Mouse (Mus musculus) hindbrain, embryonic 16.5 days (tissue): ENCODE results near the gene Vstm4. TPM values are rescaled to one million over a fixed set of nuclear protein-coding genes. Genes with fewer than 3 reads are reported as not detected.
A peak's percentile ranks its signal among the peaks of the same experiment; 100 is the strongest.

Source experiments
- ATAC-seq: fragments of 200-750 bp; cut with Nextera tagmentation; 2 replicates; pipeline ENCODE4 v1.8.0; 2017; ENCODE audit warnings: moderate TSS enrichment, moderate library complexity
- H3K27ac ChIP-seq: fragments of 300-500 bp; sonication (generic); 2 replicates; pipeline ENCODE4 v1.5.1; 2014; ENCODE audit warnings: low read depth, mild to moderate bottlenecking, control low read depth, low read length, moderate library complexity
- H3K27me3 ChIP-seq: fragments of 300-500 bp; sonication (generic); replicated peaks from 2 replicates; pipeline ENCODE4 v1.6.1; 2014; ENCODE audit warnings: low read length; ENCODE audit not compliant: control insufficient read depth, insufficient read depth
- H3K36me3 ChIP-seq: fragments of 300-500 bp; sonication (generic); 2 replicates; pipeline ENCODE4 v1.6.1; 2014; ENCODE audit warnings: mild to moderate bottlenecking, low read length, moderate library complexity, mixed read lengths; ENCODE audit not compliant: control insufficient read depth, insufficient read depth
- H3K4me1 ChIP-seq: fragments of 300-500 bp; sonication (generic); 2 replicates; pipeline ENCODE4 v1.6.1; 2014; ENCODE audit warnings: low read depth, low read length; ENCODE audit not compliant: control insufficient read depth, insufficient read depth
- H3K4me2 ChIP-seq: fragments of 300-500 bp; sonication (generic); 2 replicates; pipeline ENCODE4 v1.6.1; 2014; ENCODE audit warnings: mild to moderate bottlenecking, low read length, control low read depth, moderate library complexity
- H3K4me3 ChIP-seq: fragments of 300-500 bp; sonication (generic); 2 replicates; pipeline ENCODE4 v1.5.1; 2014; ENCODE audit warnings: mild to moderate bottlenecking, low read length, control low read depth, moderate library complexity
- H3K9ac ChIP-seq: fragments of 300-500 bp; sonication (generic); 2 replicates; pipeline ENCODE4 v1.6.1; 2014; ENCODE audit warnings: low read depth, mild to moderate bottlenecking, control low read depth, low read length, moderate library complexity
- H3K9me3 ChIP-seq: fragments of 300-500 bp; sonication (generic); 2 replicates; pipeline ENCODE4 v1.6.1; 2014; ENCODE audit warnings: mild to moderate bottlenecking, low read length, moderate library complexity; ENCODE audit not compliant: control insufficient read depth
- WGBS: fragments of 180-500 bp; shearing (Covaris S2); extraction: QIAGEN DNeasy Blood & Tissue Kit; methylation state at CpG from one replicate; pipeline ENCODE4 v1.1.7; 2014; 5-methylcytosine and 5-hydroxymethylcytosine counted together
- polyA plus RNA-seq: library from polyadenylated mRNA; unstranded; fragments of >200 nt; fragmentation: Nextera tagmentation; extraction: Ambion mirVana; gene quantifications from 2 replicates; pipeline ENCODE4 v1.2.1, GENCODE M21; 2015

Gene Vstm4
- polyA plus RNA-seq, 1 experiment from 2014 or later: 14.5 TPM

DNA sequence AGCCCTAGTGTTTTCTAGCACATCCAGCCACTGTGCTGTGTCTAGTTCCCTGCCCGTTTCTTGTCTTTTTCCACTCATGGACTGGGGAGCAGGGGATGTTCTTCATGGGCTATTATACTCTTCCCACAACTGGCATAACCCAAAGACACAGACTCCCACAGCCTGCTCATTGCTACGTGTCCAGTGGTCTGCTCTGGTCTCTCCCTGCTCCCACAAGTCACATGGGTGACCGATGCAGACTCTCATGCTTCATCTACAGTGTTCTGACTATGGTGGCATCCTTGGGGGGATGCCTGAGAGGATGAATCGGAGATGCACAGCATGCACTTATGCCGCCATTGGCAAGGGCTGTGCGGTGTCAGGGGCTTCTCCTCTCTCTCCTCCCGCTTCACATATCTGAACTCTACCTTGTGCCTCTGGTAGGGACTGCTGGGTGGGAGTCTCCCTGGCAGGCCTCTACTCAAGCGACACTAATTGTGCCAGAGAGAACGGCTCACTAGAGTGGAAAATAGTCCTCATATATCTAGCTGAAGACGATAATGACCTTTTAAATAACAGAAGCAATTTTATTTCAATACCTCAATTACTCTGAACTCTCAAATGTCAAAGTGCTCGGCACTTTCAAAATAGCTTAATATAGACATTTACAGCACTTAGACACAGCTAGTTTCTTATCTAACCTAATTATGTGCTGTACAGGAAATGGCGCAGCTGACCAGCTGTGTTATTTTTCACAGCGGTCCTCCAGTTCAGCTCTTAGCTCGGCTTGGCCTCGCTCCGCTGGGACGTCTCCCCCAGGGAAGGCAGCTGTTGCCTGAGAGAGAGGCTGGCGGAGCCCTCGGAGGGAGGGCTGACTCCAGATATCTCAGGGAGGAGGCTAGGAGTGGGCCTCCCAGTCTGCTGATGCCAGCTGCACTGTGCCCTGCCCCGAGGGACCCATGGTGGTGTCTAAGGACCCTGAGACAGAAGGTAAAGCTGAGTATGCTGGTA lies 94.1 kb downstream of the Vstm4 start:
- Histone ChIP-seq H3K36me3 (no peaks in the 10 kb centered on the region), H3K27ac (peak overlapping the region; percentile 52), H3K4me3 (no peak overlapping the region), H3K9me3 (no peaks in the 10 kb centered on the region), H3K4me1 (peaks cover 11% of the 10 kb centered on the region), H3K27me3 (no peaks in the 10 kb centered on the region; the same call in 1 of the 2 replicates), H3K9ac (peak overlapping the region; percentile 5; the same call in 1 of the 2 replicates), H3K4me2 (no peak overlapping the region)
- 37% methylated on average over 20 of the region's 20 CpGs for WGBS
- ATAC-seq: peak; percentile 65

- Histone ChIP-seq H3K9ac (no peak overlapping the region), H3K27ac (no peak overlapping the region), H3K4me1 (peaks cover 6% of the 10 kb centered on the region), H3K9me3 (no peaks in the 10 kb centered on the region), H3K4me3 (no peak overlapping the region), H3K36me3 (no peaks in the 10 kb centered on the region), H3K27me3 (no peaks in the 10 kb centered on the region; the same call in 1 of the 2 replicates), H3K4me2 (no peak overlapping the region)
- WGBS: 56% methylated on average over 8 of the region's 8 CpGs
- peak; percentile 66 for ATAC-seq
These were observed 99.9 kb downstream of the Vstm4 start for GRCm38 (mm10) chr14:32956486-32956885.

- no peak for ATAC-seq
- H3K27ac ChIP-seq: no peak overlapping the region
- WGBS: 72% methylated on average over 8 of the region's 8 CpGs
- no peak overlapping the region for H3K9ac ChIP-seq
- H3K36me3 ChIP-seq: no peaks in the 10 kb centered on the region
- H3K4me3 ChIP-seq: no peak overlapping the region
- H3K4me2 ChIP-seq: no peak overlapping the region
- H3K4me1 ChIP-seq: peaks cover 6% of the 10 kb centered on the region; the same call in 1 of the 2 replicates
- no peaks in the 10 kb centered on the region; the same call in 1 of the 2 replicates for H3K27me3 ChIP-seq
- no peaks in the 10 kb centered on the region for H3K9me3 ChIP-seq
These were observed 102.1 kb downstream of the Vstm4 start for GRCm38 (mm10) chr14:32958671-32959070.

DNA sequence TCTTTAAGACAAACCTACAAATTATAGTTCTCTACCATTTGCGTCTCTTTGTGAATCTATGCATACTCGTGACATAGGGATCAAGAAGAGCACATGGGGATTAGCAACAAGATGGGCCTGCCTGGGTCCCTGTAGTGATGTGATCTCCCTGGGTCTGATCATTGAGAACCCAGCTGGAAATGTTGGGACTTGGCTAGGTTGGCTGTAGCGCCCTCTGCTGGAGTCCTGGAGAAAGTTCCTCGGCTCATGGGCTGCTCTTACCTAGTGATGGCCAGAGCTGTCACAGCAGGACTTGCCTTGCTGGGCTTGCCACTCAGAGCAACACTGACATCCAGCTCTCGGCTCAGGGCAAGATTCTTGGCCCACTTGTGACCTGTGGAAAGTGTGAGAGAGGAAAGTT lies 103.9 kb downstream of the Vstm4 start:
- H3K9ac ChIP-seq: no peak overlapping the region
- H3K9me3 ChIP-seq: no peaks in the 10 kb centered on the region
- peaks cover 6% of the 10 kb centered on the region; the same call in 1 of the 2 replicates for H3K4me1 ChIP-seq
- peak; percentile 24 for ATAC-seq
- H3K4me3 ChIP-seq: no peak overlapping the region
- no peak overlapping the region for H3K27ac ChIP-seq
- 36% methylated on average over 5 of the region's 5 CpGs for WGBS
- no peaks in the 10 kb centered on the region for H3K36me3 ChIP-seq
- no peak overlapping the region for H3K4me2 ChIP-seq
- no peaks in the 10 kb centered on the region; the same call in 1 of the 2 replicates for H3K27me3 ChIP-seq

DNA sequence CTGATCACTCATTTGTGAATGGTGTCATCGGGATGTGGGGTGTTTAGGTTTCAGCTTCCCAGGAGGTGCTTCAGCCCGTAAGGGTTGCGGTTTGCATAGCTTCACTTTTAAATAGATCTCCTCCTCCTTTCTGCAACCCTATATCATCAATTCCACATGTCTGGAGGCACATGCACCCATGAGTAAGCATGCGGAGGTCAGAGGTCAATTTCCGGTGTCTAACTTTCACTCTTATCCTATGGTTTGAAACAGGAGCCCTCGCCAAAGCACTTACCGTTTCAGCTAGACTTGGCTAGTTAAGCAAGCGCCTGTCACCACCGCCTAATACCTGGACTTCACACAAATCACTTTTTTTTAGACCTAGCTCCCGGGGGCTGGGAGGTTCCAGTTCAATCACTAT lies 108.2 kb downstream of the Vstm4 start:
- WGBS: 85% methylated on average over 10 of the region's 10 CpGs
- Histone ChIP-seq H3K27ac (no peak overlapping the region), H3K36me3 (no peaks in the 10 kb centered on the region), H3K4me1 (no peaks in the 10 kb centered on the region), H3K27me3 (no peaks in the 10 kb centered on the region), H3K9me3 (no peaks in the 10 kb centered on the region), H3K4me3 (no peak overlapping the region), H3K9ac (no peak overlapping the region), H3K4me2 (no peak overlapping the region)
- no peak for ATAC-seq

GRCm38 (mm10) chr14:32970700-32971099 lies 114.1 kb downstream of the Vstm4 start:
- WGBS: 74% methylated on average over 9 of the region's 9 CpGs
- no peak overlapping the region for H3K4me3 ChIP-seq

GRCm38 (mm10) chr14:32984176-32984738 lies 127.7 kb downstream of the Vstm4 start:
- Histone ChIP-seq H3K36me3 (no peaks in the 10 kb centered on the region), H3K4me3 (no peak overlapping the region), H3K9ac (no peak overlapping the region), H3K27ac (no peak overlapping the region), H3K9me3 (no peaks in the 10 kb centered on the region), H3K4me1 (no peaks in the 10 kb centered on the region), H3K4me2 (no peak overlapping the region), H3K27me3 (no peaks in the 10 kb centered on the region)
- no peak for ATAC-seq
- WGBS: 76% methylated on average over 6 of the region's 6 CpGs

More at GRCm38 (mm10) chr14:32970700-32971099, 114.1 kb downstream of the Vstm4 start:
- Histone ChIP-seq H3K27ac (no peak overlapping the region), H3K9me3 (no peaks in the 10 kb centered on the region), H3K9ac (no peak overlapping the region), H3K36me3 (no peaks in the 10 kb centered on the region), H3K27me3 (no peaks in the 10 kb centered on the region; the same call in 1 of the 2 replicates), H3K4me1 (no peaks in the 10 kb centered on the region), H3K4me2 (no peak overlapping the region)
- ATAC-seq: no peak

- Histone ChIP-seq H3K9me3 (no peaks in the 10 kb centered on the region), H3K9ac (no peak overlapping the region), H3K4me3 (no peak overlapping the region), H3K4me1 (no peaks in the 10 kb centered on the region), H3K4me2 (no peak overlapping the region), H3K27ac (no peak overlapping the region), H3K27me3 (no peaks in the 10 kb centered on the region), H3K36me3 (no peaks in the 10 kb centered on the region)
- ATAC-seq: no peak
- WGBS: 44% methylated on average over 4 of the region's 4 CpGs
These were observed 130.1 kb downstream of the Vstm4 start for GRCm38 (mm10) chr14:32986659-32987058.
